Mouse (Mus musculus) brain, embryonic 14.5 days (tissue): Measurements from ENCODE around the gene Etfdh.

Experiments used
- CTCF ChIP-seq: fragments of 200-500 bp; IDR thresholded peaks from 2 replicates; pipeline ENCODE4 v1.5.1; 2012; ENCODE audit warnings: inconsistent platforms, mild to moderate bottlenecking, moderate library complexity, borderline replicate concordance; ENCODE audit not compliant: insufficient read depth, insufficient read length; ENCODE audit errors: extremely low read depth
- POLR2A ChIP-seq: fragments of 200-500 bp; IDR thresholded peaks from 2 replicates; pipeline ENCODE4 v1.6.1; 2012; ENCODE audit warnings: mild to moderate bottlenecking, inconsistent platforms, borderline replicate concordance; ENCODE audit not compliant: poor library complexity, insufficient read depth, insufficient read length, severe bottlenecking; ENCODE audit errors: extremely low read depth

DNA sequence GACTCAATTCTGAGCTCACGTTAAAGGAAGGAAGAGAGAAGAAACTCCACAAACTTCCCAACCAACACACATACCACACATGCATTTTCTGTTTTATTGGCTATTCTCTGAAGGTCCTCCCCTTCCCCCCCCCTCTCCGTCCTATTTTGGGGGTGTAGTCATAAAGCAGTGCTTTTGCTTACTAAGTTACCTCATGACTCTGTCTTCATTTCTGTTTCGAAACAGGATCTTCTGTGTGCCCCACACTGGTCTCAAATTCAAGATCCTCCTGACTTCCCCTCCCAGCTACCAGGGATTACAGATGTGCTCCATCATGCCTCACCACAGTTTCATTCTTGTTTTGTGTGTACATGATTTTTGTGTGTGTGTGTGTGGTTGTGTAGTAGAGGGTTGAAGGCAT is 56.9 kb downstream of the Etfdh start:
- TF ChIP-seq CTCF (no peak), POLR2A (no peak)
